ENCODE assay signal across 41 mouse cellular contexts in the genomic region with DNA sequence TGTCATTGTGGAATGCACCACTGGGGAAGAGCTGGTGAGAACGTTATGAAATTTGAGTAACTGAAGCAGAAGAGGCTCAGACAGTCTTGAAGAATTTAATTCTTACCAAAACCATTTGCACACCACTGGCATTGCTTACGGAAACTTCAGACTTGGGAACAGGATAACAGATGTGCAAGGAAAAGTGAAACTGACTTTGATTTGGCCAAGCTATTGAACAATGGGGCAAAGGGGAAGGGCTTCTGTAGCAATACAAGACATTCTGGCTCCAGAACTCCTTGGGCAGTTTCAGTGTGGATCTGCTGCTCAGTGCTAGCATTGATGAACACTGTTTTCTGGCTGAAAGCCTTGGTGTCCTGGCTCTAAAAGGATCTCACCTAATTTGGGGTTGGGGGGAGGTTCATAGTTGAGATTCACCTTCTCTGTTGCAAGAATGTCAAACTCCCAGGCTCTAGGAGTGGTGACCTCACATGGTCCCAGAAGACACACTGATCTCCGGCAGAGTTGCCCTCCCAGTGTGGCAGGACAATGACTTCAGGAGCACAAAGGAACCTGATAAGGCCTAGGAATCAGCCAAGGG. TPM values are rescaled to one million over a fixed set of nuclear protein-coding genes. Genes with fewer than 3 reads are reported as not detected.
A peak's percentile ranks its signal among the peaks of the same experiment; 100 is the strongest.
DNase-seq lines count a peak whose midpoint lies in the region; ATAC-seq and TF ChIP-seq lines count a peak whose summit lies in the region.
"Had no signal": no experiment of that assay in that cellular context is flagged by ENCODE, and none has a peak within 500 bp of the region (broad histone marks: within the 10 kb centered on the region; RNA-seq: fewer than 3 reads in every experiment).

No protein-coding gene starts in this region.

- no peak overlapping the region for H3K4me2 ChIP-seq in heart, embryonic 11.5 days
- no peak overlapping the region for H3K4me2 ChIP-seq in CH12.LX (ENCODE audit: insufficient read depth, low read depth, poor library complexity, severe bottlenecking)
- H3K4me2 ChIP-seq: heart, embryonic 15.5 days had no signal

- intact Hi-C loops in heart, adult 2 months (cut with DNase I), result no loop called here

- TF ChIP-seq CTCF in heart, adult 2 months (IDR thresholded peaks at IDR 0.05), result no peak
- no peak for TF ChIP-seq CTCF in CH12.LX (conservative IDR thresholded peaks at IDR 0.05 in 1 of 2, IDR thresholded peaks at IDR 0.05 in 1 of 2; ENCODE audit: low read depth in 2 of 2, low read length in 2 of 2)

- peaks cover 5% of the 10 kb centered on the region for H3K4me1 ChIP-seq in heart, adult 2 months (ENCODE audit: control insufficient read depth, insufficient read depth, low read length)
- no peaks in the 10 kb centered on the region for H3K4me1 ChIP-seq in heart, embryonic 11.5 days (ENCODE audit: control insufficient read depth, insufficient read depth, low read length)
- peaks cover 6 to 27% of the 10 kb centered on the region in 2 experiments; a peak in 3 of 4 replicates for H3K4me1 ChIP-seq in CH12.LX (ENCODE audit: control insufficient read depth in 1 of 2, insufficient read depth in 2 of 2)
- H3K4me1 ChIP-seq: heart, embryonic 15.5 days had no signal

- no peak for TF ChIP-seq RAD21 in CH12.LX (IDR thresholded peaks at IDR 0.05; ENCODE audit: low read depth, low read length)

- no peak for ATAC-seq in heart, embryonic 11.5 days (replicated peaks; ENCODE audit: insufficient number of reproducible peaks, low FRiP score, low TSS enrichment)
- ATAC-seq in granulocyte monocyte progenitor cell, adult 5-6 weeks (replicated peaks; ENCODE audit: poor library complexity, severe bottlenecking), result peak; percentile 35; the same call in 1 of the 2 replicates
- ATAC-seq: forebrain, embryonic 16.5 days; hindbrain, embryonic 16.5 days had no signal

- no peaks in the 10 kb centered on the region for H3K9me3 ChIP-seq in heart, embryonic 11.5 days (replicated peaks; ENCODE audit: control insufficient read depth, low read length)
- no peaks in the 10 kb centered on the region for H3K9me3 ChIP-seq in CH12.LX (replicated peaks; ENCODE audit: low read length)
- H3K9me3 ChIP-seq: heart, embryonic 15.5 days; megakaryocyte, embryonic 14.5 days had no signal

- peak overlapping the region; percentile 64 for H3K27ac ChIP-seq in heart, adult 2 months
- H3K27ac ChIP-seq in heart, embryonic 11.5 days (ENCODE audit: low read depth, low read length), result no peak overlapping the region
- no peak overlapping the region for H3K27ac ChIP-seq in CH12.LX (ENCODE audit: insufficient read depth, low read depth)
- H3K27ac ChIP-seq: heart, embryonic 15.5 days; kidney, postnatal 0 days; stomach, postnatal 0 days had no signal

- dilution Hi-C loops in CH12.LX (cut with MboI; ENCODE audit: extremely low pct_ligation_motif_present, extremely low pct_unique_long_range_greater_than_20kb, low sequenced_read_pairs), result no loop called here

- in situ Hi-C loops in CH12.LX (cut with MboI; ENCODE audit: low pct_ligation_motif_present, low pct_unique_long_range_greater_than_20kb, low sequenced_read_pairs), result loop anchor here (10.0 kb wide), 1 partner anchor 183 kb away; the partner anchor contains the start of gene C1qtnf6

- 0 out of 2 replicates have a peak, but pooled peaks have one; percentile 4 for TF ChIP-seq EP300 in heart, adult 2 months (IDR thresholded peaks at IDR 0.05; ENCODE audit: insufficient read depth, low read depth, low read length)
- TF ChIP-seq EP300 in CH12.LX (IDR thresholded peaks at IDR 0.05; ENCODE audit: low read length), result no peak

- no peak overlapping the region for H3K4me3 ChIP-seq in heart, adult 2 months
- H3K4me3 ChIP-seq in heart, embryonic 11.5 days (ENCODE audit: low read depth, low read length), result no peak overlapping the region
- H3K4me3 ChIP-seq in CH12.LX (replicated peaks in 1 of 3; ENCODE audit: low read depth in 2 of 3, low read length in 2 of 3, poor library complexity in 1 of 3), result no peak overlapping the region
- H3K4me3 ChIP-seq: erythroblast, embryonic 14.5 days; heart, embryonic 15.5 days; megakaryocyte, embryonic 14.5 days had no signal

- TF ChIP-seq POLR2A in heart, adult 2 months (IDR thresholded peaks at IDR 0.05; ENCODE audit: insufficient read depth, low read depth, low read length), result peak; percentile 41; the same call in 1 of the 2 replicates
- TF ChIP-seq POLR2A in CH12.LX (IDR thresholded peaks at IDR 0.05; ENCODE audit: low read depth, low read length), result no peak; the same call in 1 of the 2 replicates

- no peaks in the 10 kb centered on the region for H3K27me3 ChIP-seq in heart, adult 2 months (ENCODE audit: control insufficient read depth, insufficient read depth, low read length)
- H3K27me3 ChIP-seq in heart, embryonic 11.5 days (ENCODE audit: control insufficient read depth, insufficient read depth, low read length), result no peaks in the 10 kb centered on the region
- H3K27me3 ChIP-seq in CH12.LX (replicated peaks), result peaks cover 5% of the 10 kb centered on the region
- H3K27me3 ChIP-seq: heart, embryonic 15.5 days had no signal

- no peaks in the 10 kb centered on the region for H3K36me3 ChIP-seq in heart, adult 2 months (ENCODE audit: control insufficient read depth, insufficient read depth, low read length)
- no peaks in the 10 kb centered on the region for H3K36me3 ChIP-seq in heart, embryonic 11.5 days (ENCODE audit: control insufficient read depth, insufficient read depth, low read length)
- peaks cover 36 to 39% of the 10 kb centered on the region in 2 experiments for H3K36me3 ChIP-seq in CH12.LX (replicated peaks in 1 of 2; ENCODE audit: control insufficient read depth in 1 of 2, insufficient read depth in 1 of 2, low read length in 1 of 2)
- H3K36me3 ChIP-seq: heart, embryonic 15.5 days had no signal

- WGBS in heart, adult 2 months, result 31% methylated on average over 3 of the region's 3 CpGs
- 47% methylated on average over 3 of the region's 3 CpGs for WGBS in heart, embryonic 11.5 days (ENCODE audit: insufficient replicate concordance)

- H3K79me2 ChIP-seq in heart, adult 2 months (replicated peaks; ENCODE audit: control insufficient read depth, insufficient read depth, low read length), result no peaks in the 10 kb centered on the region
- H3K79me2 ChIP-seq in CH12.LX (replicated peaks; ENCODE audit: control insufficient read depth, extremely low read depth, insufficient read depth, poor library complexity, severe bottlenecking), result no peaks in the 10 kb centered on the region

- no peak overlapping the region for H3K9ac ChIP-seq in heart, adult 2 months (ENCODE audit: low read depth, low read length)
- no peak overlapping the region for H3K9ac ChIP-seq in heart, embryonic 11.5 days (ENCODE audit: low read depth, low read length)
- H3K9ac ChIP-seq in CH12.LX (ENCODE audit: insufficient read depth, low read depth), result no peak overlapping the region
- H3K9ac ChIP-seq: heart, embryonic 15.5 days had no signal

- DNase-seq in heart, adult 2 months, result no peak
- peak; percentile 28 for DNase-seq in lung, postnatal 25 days (ENCODE audit: low spot score)
- no peak for DNase-seq in lung, postnatal 14 days
- DNase-seq in CH12.LX (ENCODE audit: extremely low read depth), result no peak
- DNase-seq in layer of hippocampus, adult 11-12 months (ENCODE audit: low spot score), result no peak
- DNase-seq in ovary, adult 18-20 months (ENCODE audit: low spot score), result no peak
- DNase-seq: adrenal gland, postnatal 10 days; B cell, adult 2 months; cerebellum, adult 11-12 months; cerebellum, adult 9-11 months; kidney, adult 8-10 months; layer of hippocampus, adult 9-11 months; liver; midbrain, embryonic 14.5 days; right cerebral cortex, postnatal 25 days; spleen, adult 18-20 months; thymus, adult 18-20 months; thymus, postnatal 25 days had no signal

RNA-seq across cellular contexts. Expression of gene Csf2rb, which starts 26.1 kb away (rescaled TPM):
- 1 to 10 TPM; 1.6 to 2.2 TPM for total RNA-seq in heart, adult 2 months (2021)
- polyA plus RNA-seq in heart, adult 2 months (2012; rRNA removed), result 2.1 and 2.8 TPM in 2 replicates
- 6.5 and 6.6 TPM in 2 replicates for polyA plus RNA-seq in heart, embryonic 11.5 days (2014; fragmentation: Nextera tagmentation; extraction: Ambion mirVana)
- total RNA-seq in CH12.LX (2012; rRNA removed), result 146 and 179 TPM in 2 replicates
- total RNA-seq in CH12.LX (2014; rRNA removed), result 124 and 134 TPM in 2 replicates
- polyA plus RNA-seq in CH12.LX (2012; ENCODE audit: insufficient read length, low read depth), result 222 and 269 TPM in 2 replicates
- total RNA-seq in granulocyte monocyte progenitor cell, adult 5-6 weeks (2014; fragmentation: Nextera tagmentation), result 90.5 and 114 TPM in 2 replicates
- 57.3 and 137 TPM in 2 replicates for total RNA-seq in granulocyte monocyte progenitor cell, adult 5-6 weeks (2017)

RNA-seq across cellular contexts. Expression of gene Tex33, which starts 44.0 kb away (rescaled TPM):
- total RNA-seq in heart, adult 2 months (2021), result not detected
- polyA plus RNA-seq in heart, adult 2 months (2012; rRNA removed), result 0.43 and 0.67 TPM in 2 replicates
- polyA plus RNA-seq in heart, embryonic 11.5 days (2014; fragmentation: Nextera tagmentation; extraction: Ambion mirVana), result not detected in 2 replicates
- total RNA-seq in CH12.LX (2012; rRNA removed) (not detected in 2 replicates), CH12.LX (2014; rRNA removed) (not detected in 2 replicates)
- polyA plus RNA-seq in CH12.LX (2012; ENCODE audit: insufficient read length, low read depth), result not detected in 2 replicates
- not detected in 2 replicates for total RNA-seq in granulocyte monocyte progenitor cell, adult 5-6 weeks (2014; fragmentation: Nextera tagmentation)
- not detected in 2 replicates for total RNA-seq in granulocyte monocyte progenitor cell, adult 5-6 weeks (2017)
- total RNA-seq: adrenal gland, postnatal 10 days; ES-E14; gastrocnemius, adult 8-10 months; heart, postnatal 25 days; monocyte, adult 5-6 weeks had no signal
- polyA plus RNA-seq: cortical plate, adult 2 months; embryonic facial prominence, embryonic 14.5 days; erythroblast, embryonic 14.5 days; forebrain, embryonic 11.5 days; forebrain, embryonic 16.5 days; heart, embryonic 15.5 days; hindbrain, embryonic 11.5 days; hindbrain, embryonic 16.5 days; intestine, embryonic 14.5 days; kidney, postnatal 0 days; large intestine, adult 2 months; limb, embryonic 11.5 days; liver, embryonic 16.5 days; lung, embryonic 16.5 days; midbrain, embryonic 14.5 days; neural tube, embryonic 14.5 days; stomach, postnatal 0 days had no signal

RNA-seq across cellular contexts. Expression of gene Csf2rb2, which starts 46.2 kb away (rescaled TPM):
- under 1 TPM; 0.75 to 0.84 TPM for total RNA-seq in heart, adult 2 months (2021)
- polyA plus RNA-seq in heart, adult 2 months (2012; rRNA removed), result 1.2 and 1.6 TPM in 2 replicates
- polyA plus RNA-seq in heart, embryonic 11.5 days (2014; fragmentation: Nextera tagmentation; extraction: Ambion mirVana), result 0.80 and 1.00 TPM in 2 replicates
- 15.6 and 21.6 TPM in 2 replicates for total RNA-seq in CH12.LX (2012; rRNA removed)
- 9.9 and 14.8 TPM in 2 replicates for total RNA-seq in CH12.LX (2014; rRNA removed)
- 56.5 and 56.6 TPM in 2 replicates for polyA plus RNA-seq in CH12.LX (2012; ENCODE audit: insufficient read length, low read depth)
- 7.8 and 10.7 TPM in 2 replicates for total RNA-seq in granulocyte monocyte progenitor cell, adult 5-6 weeks (2014; fragmentation: Nextera tagmentation)
- 1.6 and 4.1 TPM in 2 replicates for total RNA-seq in granulocyte monocyte progenitor cell, adult 5-6 weeks (2017)

RNA-seq across cellular contexts. Expression of gene Tst, which starts 54.0 kb away (rescaled TPM):
- 10 to 100 TPM; 19.1 to 23.2 TPM for total RNA-seq in heart, adult 2 months (2021)
- 30.3 and 41.7 TPM in 2 replicates for polyA plus RNA-seq in heart, adult 2 months (2012; rRNA removed)
- polyA plus RNA-seq in heart, embryonic 11.5 days (2014; fragmentation: Nextera tagmentation; extraction: Ambion mirVana), result 9.6 and 13.5 TPM in 2 replicates
- total RNA-seq in CH12.LX (2012; rRNA removed), result 1.8 and 2.0 TPM in 2 replicates
- total RNA-seq in CH12.LX (2014; rRNA removed), result 0.66 and 0.67 TPM in 2 replicates
- polyA plus RNA-seq in CH12.LX (2012; ENCODE audit: insufficient read length, low read depth), result 0.56 and 0.57 TPM in 2 replicates
- total RNA-seq in granulocyte monocyte progenitor cell, adult 5-6 weeks (2014; fragmentation: Nextera tagmentation), result 18.7 and 29.9 TPM in 2 replicates
- total RNA-seq in granulocyte monocyte progenitor cell, adult 5-6 weeks (2017), result 12.6 and 16.5 TPM in 2 replicates

RNA-seq across cellular contexts. Expression of gene Mpst, which starts 54.5 kb away (rescaled TPM):
- 10 to 100 TPM; 37.5 to 45.9 TPM for total RNA-seq in heart, adult 2 months (2021)
- 64.5 and 79.5 TPM in 2 replicates for polyA plus RNA-seq in heart, adult 2 months (2012; rRNA removed)
- polyA plus RNA-seq in heart, embryonic 11.5 days (2014; fragmentation: Nextera tagmentation; extraction: Ambion mirVana), result 1.1 and 1.6 TPM in 2 replicates
- 33.0 and 46.3 TPM in 2 replicates for total RNA-seq in CH12.LX (2012; rRNA removed)
- total RNA-seq in CH12.LX (2014; rRNA removed), result 18.1 and 27.0 TPM in 2 replicates
- 21.5 and 24.4 TPM in 2 replicates for polyA plus RNA-seq in CH12.LX (2012; ENCODE audit: insufficient read length, low read depth)
- total RNA-seq in granulocyte monocyte progenitor cell, adult 5-6 weeks (2014; fragmentation: Nextera tagmentation), result 8.4 and 9.1 TPM in 2 replicates
- total RNA-seq in granulocyte monocyte progenitor cell, adult 5-6 weeks (2017), result 26.2 and 30.2 TPM in 2 replicates

Comparison
In these comparisons a context has a peak if more than half of its experiments do, and no peak if none do; other contexts are left out.
1. RNA of gene Csf2rb, which starts 26.1 kb away (total RNA-seq): 124 to 179 TPM in CH12.LX and 57.3 to 137 TPM in granulocyte monocyte progenitor cell, adult 5-6 weeks; 1.6 to 2.2 TPM in heart, adult 2 months; every median in the first group is over 10 times any median in the second.